Mouse (Mus musculus) brain, embryonic 14.5 days (tissue): Measurements from ENCODE around the gene Marveld1.

ENCODE experiments used
- CTCF ChIP-seq: fragments of 200-500 bp; IDR thresholded peaks from 2 replicates; pipeline ENCODE4 v1.5.1; 2012; ENCODE audit warnings: inconsistent platforms, mild to moderate bottlenecking, moderate library complexity, borderline replicate concordance; ENCODE audit not compliant: insufficient read depth, insufficient read length; ENCODE audit errors: extremely low read depth
- POLR2A ChIP-seq: fragments of 200-500 bp; IDR thresholded peaks from 2 replicates; pipeline ENCODE4 v1.6.1; 2012; ENCODE audit warnings: mild to moderate bottlenecking, inconsistent platforms, borderline replicate concordance; ENCODE audit not compliant: poor library complexity, insufficient read depth, insufficient read length, severe bottlenecking; ENCODE audit errors: extremely low read depth

GRCm38 (mm10) chr19:42167489-42167888, 20.3 kb downstream of the Marveld1 start:
- TF ChIP-seq CTCF (no peak), POLR2A (no peak)
